Mouse (Mus musculus) A20 (cell line): ENCODE results near the gene Soat2.
"Not testable (repeated sequence)": the region's sequence is repeated elsewhere in the genome, so short reads cannot be mapped to it uniquely, and the experiment has no call there.

Experiments used
- DNase-seq: peaks from one replicate; pipeline ENCODE4 v3.0.0-alpha.2; 2011; ENCODE audit warnings: low read depth, low spot score

Soat2 gene

DNA sequence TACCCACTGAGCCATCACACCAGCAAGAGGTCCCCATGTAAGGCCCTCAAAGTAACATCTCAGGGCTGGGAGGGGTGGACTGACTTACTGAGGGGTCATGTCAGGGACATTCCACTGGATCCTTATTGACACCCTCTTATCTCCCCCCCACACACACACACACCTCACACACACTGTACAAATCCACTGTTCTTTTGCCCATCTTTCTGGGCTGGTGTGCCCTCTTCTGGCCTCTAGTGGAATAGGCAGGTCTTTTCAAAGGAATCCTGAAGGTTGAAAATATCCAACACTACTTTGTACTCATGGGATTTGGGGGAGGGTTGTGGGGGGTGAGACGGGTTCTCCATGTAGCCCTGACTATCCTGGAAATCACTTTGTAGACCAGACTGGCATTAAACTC, 3.4 kb upstream of the Soat2 start:
- peak; percentile 37 for DNase-seq

DNA sequence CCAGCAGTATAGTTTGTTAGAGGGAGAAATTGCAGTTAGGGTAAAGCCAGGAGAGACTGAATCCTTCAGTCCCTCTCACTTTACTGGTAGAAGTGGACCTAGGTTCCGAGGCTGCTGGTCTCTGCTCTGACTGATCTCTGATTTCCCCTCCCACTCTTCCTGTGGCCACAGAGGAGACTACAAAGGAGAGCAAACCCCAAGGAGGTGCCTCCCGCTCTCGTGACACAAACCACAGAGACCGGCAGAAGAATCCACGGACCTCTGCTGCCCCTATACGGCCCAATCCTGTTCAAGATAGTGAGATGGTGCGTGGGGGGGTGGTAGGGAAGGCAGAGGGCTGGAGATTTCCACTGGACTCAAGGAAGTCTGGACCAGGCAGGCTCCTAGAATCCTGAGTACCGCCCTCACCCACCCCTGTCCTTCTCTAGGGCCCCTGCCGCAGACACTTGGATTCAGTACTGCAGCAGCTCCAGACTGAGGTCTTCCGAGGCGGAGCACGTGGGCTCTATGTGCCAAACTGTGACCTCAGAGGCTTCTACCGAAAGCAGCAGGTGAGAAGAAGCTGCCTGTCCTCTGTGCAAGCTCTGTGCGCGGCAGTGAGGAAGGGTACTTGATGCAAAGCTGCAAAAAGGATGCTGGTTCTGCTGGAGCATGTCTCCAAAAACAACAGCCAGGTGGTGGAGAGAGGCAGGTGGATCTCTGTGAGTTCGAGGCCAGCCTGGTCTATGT, 2.5 kb upstream of the Soat2 start:
- DNase-seq, result no peak

DNA sequence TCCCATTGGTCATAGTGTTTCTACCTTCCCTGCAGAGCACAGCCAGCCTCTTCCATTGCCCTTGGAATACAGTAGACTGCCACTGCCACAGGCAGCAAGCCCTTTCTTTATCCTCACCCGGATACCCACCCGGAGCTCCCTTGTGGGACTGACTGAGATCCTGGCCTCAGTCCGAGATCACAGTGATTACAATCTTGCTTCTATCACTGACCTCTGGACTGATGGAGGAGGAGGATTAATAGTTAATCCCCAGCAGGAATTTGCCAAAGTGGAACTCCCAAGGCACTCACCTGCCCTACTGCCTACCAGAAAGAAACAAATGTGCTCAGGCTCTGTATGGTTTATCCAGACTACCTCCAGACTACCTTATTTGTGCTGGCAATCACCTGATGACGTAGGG, 765 bp upstream of the Soat2 start:
- no peak for DNase-seq

DNA sequence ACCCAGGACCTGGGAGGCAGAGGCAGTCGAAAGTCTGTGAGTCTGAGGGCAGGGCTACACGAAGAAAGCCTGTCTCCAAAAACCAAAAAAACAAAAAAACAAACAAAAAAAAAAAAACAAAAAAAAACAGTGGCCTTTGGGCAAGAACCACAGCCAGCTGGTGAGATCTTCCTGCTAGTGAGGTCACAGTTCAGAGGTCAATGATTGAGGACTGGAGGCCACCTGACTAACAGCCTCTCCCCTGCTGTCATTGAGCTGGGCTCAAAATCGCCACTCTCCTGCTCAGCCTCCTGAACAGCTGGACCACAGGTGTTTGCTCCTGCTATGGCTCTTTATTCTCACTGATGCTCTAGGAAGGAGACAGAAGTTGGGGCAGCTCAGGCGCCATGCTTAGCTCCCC, 2.3 kb downstream of the Soat2 start:
- DNase-seq, result no peak

DNA sequence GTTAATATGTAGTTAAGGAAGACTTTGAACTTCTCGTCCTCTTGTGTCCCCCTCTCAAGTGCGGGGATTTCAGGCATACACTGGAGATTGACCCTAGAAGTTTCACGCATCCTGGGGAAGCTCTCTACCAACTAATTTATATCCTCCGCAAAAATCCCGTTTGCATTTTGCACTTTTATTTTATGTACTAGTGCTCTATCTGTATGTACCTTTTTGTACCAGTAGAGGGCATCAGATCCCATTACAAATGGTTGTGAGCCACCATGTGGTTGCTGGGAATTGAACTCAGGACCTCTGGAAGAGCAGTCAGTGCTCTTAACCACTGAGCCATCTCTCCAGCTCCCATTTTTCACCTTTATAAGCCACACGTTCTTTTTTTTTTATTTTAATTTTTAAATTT, 4.7 kb downstream of the Soat2 start:
- not testable (repeated sequence) for DNase-seq

DNA sequence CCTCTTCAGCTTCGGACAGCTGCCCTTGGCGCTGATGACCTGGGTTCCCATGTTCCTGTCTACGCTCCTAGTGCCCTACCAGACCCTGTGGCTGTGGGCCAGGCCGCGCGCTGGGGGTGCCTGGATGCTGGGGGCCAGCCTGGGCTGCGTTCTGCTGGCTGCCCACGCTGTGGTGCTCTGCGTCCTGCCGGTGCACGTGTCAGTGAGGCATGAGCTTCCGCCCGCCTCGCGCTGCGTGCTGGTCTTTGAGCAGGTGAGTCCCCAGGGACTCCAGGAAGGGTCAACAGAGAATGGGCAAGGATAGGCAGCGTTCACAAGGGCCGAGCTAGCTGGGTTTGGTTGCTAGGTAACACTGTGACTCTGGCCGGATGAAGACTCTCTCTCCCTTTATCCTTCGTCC, 6.5 kb downstream of the Soat2 start:
- DNase-seq, result no peak

DNA sequence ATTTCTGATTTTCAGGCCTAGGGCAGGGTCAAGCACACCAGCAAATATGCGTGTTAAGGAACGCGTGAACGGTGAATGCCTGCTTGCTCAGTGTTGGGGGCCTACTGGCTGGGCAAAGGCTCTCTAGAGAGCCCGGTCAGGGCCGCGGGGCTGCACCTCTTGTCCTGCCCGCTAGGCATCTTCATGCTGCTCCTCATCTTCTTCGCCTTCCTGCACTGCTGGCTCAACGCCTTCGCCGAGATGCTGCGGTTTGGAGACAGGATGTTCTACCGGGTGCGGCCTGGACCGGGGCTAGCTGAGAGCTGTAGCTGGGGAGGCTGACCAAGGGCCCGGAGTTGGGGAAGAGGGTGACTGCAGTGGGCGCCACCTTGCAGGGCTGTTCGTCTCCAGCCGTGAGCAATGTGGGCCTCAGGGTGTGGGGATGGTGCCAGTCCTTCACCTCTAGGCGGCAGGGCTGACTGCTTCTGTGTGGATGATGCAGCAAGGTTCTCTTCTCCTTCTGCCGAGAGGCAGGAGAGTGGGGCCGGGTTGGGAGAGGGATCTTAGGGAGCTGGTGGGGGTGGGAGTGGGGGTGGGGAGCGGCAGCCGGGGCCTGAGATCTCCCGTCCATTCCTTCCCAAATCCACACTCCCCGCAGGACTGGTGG, 10.2 kb downstream of the Soat2 start:
- no peak for DNase-seq

DNA sequence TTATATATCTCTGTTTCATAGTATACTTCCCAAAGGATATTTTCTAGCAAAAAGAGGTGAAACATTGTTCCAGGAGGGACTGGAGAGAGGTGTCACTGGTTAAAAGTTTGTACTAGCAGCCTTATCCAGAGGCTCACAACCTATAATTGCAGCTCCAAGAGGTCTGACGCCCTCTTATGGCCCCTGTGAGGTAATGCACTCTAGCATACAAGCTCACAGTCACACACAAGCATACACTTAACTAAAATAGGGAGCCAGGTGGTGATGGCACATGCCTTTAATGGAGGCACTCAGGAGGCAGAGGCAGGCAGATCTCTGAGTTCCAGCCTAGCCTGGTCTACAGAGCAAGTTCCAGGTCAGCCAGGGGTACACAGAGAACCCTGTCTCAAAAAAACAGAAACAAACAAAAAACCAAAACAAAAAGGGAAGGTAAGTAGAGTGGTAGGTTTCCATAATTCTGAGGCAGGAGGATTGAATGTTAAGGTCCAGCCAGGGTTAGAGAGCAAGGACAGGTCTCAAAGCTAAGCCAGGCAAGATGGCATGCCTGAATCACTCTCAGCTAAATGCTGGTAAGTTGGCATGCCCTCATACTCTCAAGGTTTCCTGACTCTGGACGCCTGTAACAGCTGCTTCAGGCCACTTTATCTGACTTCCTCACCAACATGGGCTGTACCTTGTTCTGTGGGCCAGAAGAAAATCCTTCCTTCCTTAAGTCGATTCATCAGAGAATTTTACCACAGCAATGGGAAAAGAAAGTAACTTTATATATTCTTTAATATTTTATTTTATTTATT, 13.8 kb downstream of the Soat2 start:
- no peak for DNase-seq

DNA sequence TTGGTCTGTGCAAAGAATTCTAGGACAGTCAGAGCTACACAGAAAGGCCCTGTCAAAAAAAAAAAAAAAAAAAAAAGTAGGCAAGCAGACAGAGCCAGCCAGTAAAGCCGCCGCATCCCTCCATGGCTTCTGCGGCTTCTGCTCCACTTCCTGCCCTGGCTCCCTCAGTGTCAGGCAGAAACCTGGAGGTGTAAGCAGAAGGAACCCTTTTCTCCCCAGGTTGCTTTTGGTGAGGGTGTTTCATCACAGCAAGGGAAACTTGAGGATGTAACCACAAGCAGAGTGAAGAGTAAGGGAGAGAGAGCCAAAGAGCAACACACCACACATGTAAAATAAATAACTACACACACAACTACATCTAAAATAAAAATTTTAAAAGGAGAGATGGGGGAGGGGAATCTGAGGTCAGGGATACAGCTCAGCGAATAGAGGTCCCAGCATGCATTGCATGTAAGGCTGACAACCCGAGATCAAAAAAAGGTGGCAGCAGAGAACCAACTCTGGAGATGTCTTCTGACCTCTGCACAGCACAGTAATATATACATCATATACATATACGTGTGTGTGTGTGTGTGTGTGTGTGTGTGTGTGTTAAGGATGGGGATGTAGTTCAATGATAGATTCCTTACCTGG, 15.3 kb downstream of the Soat2 start:
- no peak for DNase-seq

DNA sequence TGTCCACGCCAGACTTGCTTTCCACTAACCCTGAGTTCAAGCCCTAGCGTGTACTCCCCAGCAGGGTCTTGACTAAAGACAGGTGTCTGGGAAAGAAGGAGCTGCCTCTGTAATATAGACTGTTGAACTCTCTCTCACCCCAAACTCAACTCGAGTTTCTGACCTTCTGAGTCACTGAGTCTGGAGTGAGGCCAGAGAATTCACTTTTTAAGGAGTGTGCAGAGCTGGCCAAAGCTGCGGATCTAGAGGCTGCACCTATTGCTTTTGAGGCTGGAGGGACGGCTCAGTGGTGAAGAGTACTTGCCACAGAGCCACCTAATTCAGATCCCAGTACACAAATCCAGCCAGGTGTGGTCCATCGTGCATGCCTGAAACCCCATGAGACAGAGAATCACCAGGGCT, 17.3 kb downstream of the Soat2 start:
- DNase-seq, result no peak

DNA sequence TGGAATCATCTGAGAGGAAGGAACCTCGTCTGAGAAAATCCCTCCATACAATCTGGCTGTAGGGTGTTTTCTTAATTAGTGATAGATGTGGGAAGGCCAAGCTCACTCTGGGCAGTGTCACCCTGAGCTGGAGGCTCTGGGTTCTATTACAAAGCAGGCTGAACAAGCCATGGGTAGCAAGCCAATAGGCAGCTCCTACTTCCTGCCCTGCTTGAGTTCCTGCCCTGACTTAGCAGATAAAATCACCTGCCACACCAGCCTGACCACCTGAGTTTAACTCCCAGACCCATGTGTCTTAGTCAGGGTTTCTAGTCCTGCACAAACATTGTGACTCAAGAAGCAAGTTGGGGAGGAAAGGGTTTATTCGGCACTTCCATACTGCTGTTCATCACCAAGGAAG, 18.7 kb downstream of the Soat2 start:
- DNase-seq, result no peak

DNA sequence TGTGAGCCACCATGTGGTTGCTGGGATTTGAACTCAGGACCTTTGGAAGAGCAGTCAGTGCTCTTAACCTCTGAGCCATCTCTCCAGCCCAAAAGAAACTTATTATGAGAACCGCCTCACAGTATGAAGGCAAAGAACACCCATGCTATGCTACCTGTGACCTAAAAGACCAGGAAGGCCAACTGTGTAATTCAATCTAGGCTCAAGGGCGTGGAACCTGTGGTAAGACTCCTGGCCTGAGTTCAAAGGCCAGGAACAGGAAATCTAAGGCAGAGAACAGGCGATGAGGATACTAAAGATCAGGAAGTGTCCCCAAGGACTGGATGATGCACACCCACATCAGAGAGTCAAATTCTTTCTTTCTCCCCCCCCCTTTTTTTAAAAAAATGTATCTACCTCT, 23.3 kb downstream of the Soat2 start:
- no peak for DNase-seq

DNA sequence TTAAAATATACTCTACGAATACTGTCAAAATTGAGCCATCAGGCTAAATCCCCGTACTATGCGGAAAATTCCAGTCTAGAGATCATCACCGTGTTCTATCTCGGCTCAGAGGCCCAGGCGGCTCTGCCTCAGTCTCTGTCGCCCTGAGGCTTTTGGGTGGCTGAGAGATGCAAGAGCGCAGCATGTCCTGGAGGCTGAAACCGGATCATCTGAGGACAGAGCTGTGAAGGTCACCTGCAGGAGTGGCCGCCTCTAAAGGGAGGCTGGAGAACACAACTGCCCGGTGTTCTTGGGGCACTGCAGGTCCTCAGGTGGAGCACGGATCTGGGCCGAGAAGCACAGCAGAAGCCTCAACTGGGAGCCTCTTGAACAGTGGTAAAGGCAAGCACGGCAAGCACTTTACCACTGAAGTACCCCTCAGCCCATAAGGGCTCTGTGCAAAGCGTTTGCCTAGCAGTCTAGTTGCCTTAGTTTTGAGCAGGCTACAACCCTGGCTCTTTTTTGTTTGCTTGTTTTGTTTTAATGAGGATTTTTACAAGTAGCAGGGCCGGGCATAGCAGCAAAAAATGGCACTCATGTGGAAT, 25.5 kb downstream of the Soat2 start:
- DNase-seq, result no peak

DNA sequence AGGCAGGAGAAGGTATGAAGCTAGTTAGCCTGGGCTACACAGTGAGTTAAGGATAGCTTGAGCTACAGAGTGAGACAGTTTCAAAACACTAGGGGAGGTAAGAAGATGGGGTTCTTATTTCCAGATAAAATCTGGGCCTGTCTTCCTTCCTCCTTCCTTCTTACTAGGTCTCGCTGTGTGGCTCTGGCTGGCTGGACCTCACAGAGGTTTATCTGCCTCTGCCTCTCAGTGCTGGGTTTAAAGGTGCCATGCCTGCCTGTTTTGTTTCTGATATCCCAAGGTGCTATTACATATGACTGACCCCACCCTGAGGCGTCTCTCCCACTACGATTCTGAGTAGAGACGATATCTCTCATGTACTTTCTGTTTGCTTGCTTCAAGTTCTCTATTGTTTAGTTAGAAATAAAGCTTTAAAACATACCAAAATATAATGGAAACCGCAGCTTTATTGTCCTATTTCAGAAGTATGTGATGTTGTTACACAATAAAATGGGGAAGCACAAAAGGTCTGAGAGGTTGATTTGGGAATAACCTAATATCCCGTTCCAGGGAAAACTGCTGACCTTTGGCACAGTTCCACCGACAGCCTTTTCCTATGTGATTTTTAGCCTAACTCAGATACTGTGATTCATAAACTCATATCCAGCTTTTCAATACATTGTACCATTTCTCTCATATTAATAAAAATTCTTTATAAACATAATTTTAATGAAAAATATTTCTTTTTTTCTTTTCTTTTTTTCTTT, 26.4 kb downstream of the Soat2 start:
- no peak for DNase-seq

DNA sequence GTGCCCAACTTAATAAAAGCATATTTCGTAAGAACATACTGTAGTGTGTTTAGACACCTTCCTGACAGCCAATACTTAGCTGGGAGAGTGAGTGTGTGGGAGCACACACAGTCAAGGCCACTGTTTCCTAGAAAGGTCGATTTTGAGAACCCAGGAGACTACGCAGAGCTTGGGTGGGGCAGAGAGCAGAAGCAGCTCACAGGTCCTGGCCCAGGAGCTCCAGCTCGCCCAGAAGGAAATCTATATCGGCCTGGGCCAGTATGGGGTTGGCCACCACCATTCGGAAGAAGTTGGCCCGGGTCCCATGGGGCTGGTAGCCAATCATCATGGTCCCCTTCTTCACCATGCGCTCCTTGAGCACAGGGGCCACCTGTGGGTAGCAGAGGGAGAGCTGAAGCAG, 27.1 kb downstream of the Soat2 start:
- no peak for DNase-seq

DNA sequence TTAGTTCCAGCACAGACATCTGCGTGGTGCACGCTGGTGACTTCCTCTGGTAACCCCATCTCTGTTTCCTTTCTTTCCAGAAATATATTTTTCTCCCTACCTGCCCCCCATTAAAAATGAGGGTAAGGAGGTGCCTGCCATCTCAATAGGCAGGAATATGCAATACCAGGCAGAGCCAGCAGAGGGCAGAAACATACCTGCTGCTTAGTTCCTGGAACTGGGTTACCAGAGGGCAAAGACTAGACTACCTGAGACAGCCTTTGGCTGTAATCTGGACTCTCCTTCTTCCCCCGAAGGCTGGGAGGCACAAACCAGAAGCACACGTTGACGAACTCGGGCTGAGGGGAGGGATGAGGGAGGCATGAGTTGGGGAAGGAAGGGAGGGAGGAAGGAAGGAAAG, 28.0 kb downstream of the Soat2 start:
- peak; percentile 79 for DNase-seq

DNA sequence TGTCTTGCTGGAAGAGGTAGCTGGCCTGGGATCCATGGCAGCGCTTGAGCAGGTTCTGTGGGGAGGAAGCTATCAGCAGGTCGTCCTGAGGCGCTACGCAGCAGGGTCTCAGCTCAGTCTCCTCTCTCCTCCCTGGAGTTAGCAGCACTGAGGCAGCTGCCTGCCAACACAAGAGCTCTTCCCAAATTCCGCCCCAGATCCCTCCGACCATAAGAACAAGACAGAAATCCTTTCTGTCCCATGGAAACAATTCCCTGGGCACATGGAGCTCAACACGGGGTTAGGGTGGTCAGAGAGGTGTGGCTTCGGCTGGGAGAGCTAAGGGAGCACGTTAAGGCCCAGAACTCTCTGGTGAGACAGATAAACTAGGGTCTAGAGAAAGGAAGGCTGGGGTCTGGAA, 28.8 kb downstream of the Soat2 start:
- DNase-seq, result no peak

DNA sequence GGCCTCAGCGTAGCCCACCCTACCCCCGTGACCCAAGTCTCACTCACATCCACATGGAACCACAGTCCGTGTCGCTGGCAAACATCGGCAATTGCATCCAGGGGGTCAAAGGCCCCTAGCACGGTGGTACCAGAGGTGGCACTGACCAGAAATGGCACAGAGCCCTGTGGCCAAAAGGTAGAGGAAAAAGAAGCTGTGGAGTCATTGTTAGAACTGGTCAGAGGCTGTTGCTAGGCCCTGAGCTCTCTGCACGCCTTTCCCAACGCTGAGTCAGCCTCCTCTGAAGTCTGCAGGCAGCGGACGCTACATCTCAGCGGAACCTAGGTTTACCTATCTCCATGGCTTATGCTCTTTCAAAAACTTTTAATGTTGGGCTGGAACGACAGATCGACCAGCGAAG, 29.6 kb downstream of the Soat2 start:
- DNase-seq, result no peak

DNA sequence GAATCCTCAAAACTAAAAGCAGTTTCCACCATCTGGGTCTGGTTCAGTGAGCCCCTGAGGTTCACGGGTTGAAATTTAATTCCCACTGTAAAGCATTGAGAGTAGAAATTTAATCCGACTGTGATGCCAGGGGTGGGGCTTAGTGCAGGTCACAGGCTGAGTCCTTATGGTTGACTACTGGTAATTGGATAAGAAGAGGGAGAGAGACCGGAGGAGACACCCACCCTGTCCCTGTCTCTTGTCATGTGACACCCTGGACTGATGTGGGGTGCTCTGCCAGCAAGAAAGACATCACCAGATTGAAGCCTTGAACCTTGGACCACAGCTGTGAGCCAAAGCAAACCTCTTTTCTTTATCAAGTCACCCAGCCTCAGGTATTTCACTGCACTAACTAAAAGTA, 32.8 kb downstream of the Soat2 start:
- DNase-seq, result no peak

DNA sequence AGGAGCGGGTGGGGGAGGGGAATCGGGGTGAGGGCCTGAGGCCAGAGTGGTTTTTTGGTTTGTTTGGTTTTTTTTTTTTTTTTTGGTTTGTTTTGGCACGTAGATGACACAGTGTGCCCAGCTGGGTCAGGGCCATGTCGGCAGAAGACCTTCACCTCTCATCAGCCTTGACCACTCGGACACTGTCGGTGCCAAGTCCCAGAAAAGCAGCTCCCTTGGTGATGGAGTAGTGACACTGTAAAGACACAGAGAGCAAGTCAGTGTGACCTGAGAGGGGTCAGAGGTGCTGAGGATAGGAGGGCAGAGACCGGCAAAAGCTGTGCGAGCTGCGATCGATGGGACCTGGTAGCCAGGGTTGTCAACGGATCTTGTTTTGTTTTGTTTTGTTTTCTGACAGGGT, 35.9 kb downstream of the Soat2 start:
- no peak for DNase-seq

DNA sequence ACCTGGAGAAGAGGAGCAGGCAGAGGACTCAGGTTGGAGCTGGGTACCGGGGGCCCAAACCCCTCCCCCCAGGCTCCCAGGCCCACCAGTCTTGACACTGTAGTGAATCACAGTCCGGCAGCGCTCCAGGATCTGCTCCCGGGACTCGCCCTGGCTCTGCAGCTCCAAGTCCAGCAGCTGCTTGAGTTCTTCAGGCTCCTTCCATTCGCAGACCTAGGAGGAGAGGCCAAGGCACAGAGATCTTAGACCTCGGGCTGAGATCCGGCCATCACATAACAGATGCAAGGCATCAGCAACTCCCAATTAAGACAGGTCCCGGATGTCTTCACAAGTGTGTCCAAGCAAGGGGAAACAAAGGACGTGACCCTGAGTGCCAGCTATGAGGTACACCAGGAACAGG, 37.8 kb downstream of the Soat2 start:
- no peak for DNase-seq
